Mouse (Mus musculus) heart, embryonic 10.5 days (tissue): Measurements from ENCODE around the gene Sufu. TPM values are rescaled to one million over a fixed set of nuclear protein-coding genes. Genes with fewer than 3 reads are reported as not detected.
A peak's percentile ranks its signal among the peaks of the same experiment; 100 is the strongest.

Source experiments
- DNase-seq: peaks from one replicate; pipeline ENCODE4 v3.0.0-alpha.2; 2017; ENCODE audit warnings: low spot score
- H3K27ac ChIP-seq: fragments of 300-500 bp; sonication (generic); 2 replicates; pipeline ENCODE4 v1.5.1; 2016; ENCODE audit warnings: mild to moderate bottlenecking
- H3K27me3 ChIP-seq: fragments of 300-500 bp; sonication (generic); 2 replicates; pipeline ENCODE4 v1.6.1; 2016; ENCODE audit warnings: mild to moderate bottlenecking; ENCODE audit not compliant: poor library complexity, insufficient read depth, severe bottlenecking
- H3K36me3 ChIP-seq: fragments of 300-500 bp; sonication (generic); 2 replicates; pipeline ENCODE4 v1.6.1; 2016; ENCODE audit warnings: mild to moderate bottlenecking, moderate library complexity
- H3K4me1 ChIP-seq: fragments of 300-500 bp; sonication (generic); 2 replicates; pipeline ENCODE4 v1.6.1; 2016; ENCODE audit warnings: mild to moderate bottlenecking
- H3K4me3 ChIP-seq: fragments of 300-500 bp; sonication (generic); 2 replicates; pipeline ENCODE4 v1.5.1; 2016; ENCODE audit warnings: mild to moderate bottlenecking, moderate library complexity
- H3K9me3 ChIP-seq: fragments of 300-500 bp; sonication (generic); 2 replicates; pipeline ENCODE4 v1.6.1; 2016; ENCODE audit warnings: mild to moderate bottlenecking, moderate library complexity
- WGBS: fragments of 180-500 bp; shearing (Covaris S2); methylation state at CpG from one replicate; pipeline ENCODE4 v1.1.7; 2016; 5-methylcytosine and 5-hydroxymethylcytosine counted together
- polyA plus RNA-seq: library from polyadenylated mRNA; unstranded; fragments of >200 nt; fragmentation: Nextera tagmentation; extraction: Ambion mirVana; gene quantifications from 2 replicates; pipeline ENCODE4 v1.2.1, GENCODE M21; 2016

Gene Sufu
- polyA plus RNA-seq, 1 experiment from 2014 or later = 32.8 TPM

- Histone ChIP-seq H3K27me3 (no peaks in the 10 kb centered on the region), H3K4me1 (peaks cover 74% of the 10 kb centered on the region), H3K9me3 (no peaks in the 10 kb centered on the region), H3K4me3 (no peak overlapping the region), H3K27ac (peak overlapping the region; percentile 9; the same call in 1 of the 2 replicates), H3K36me3 (peaks cover 84% of the 10 kb centered on the region)
- 82% methylated on average over 4 of the region's 4 CpGs for WGBS
- no peak for DNase-seq
Measured at GRCm38 (mm10) chr19:46509736-46510135, 113.0 kb downstream of the Sufu start.

- Histone ChIP-seq H3K27ac (no peak overlapping the region), H3K9me3 (no peaks in the 10 kb centered on the region), H3K4me3 (no peak overlapping the region), H3K27me3 (no peaks in the 10 kb centered on the region), H3K36me3 (peaks cover 88% of the 10 kb centered on the region), H3K4me1 (peaks cover 67% of the 10 kb centered on the region)
- no peak for DNase-seq
- 65% methylated on average over 5 of the region's 5 CpGs for WGBS
Measured at GRCm38 (mm10) chr19:46510401-46510800, 113.7 kb downstream of the Sufu start.

DNA sequence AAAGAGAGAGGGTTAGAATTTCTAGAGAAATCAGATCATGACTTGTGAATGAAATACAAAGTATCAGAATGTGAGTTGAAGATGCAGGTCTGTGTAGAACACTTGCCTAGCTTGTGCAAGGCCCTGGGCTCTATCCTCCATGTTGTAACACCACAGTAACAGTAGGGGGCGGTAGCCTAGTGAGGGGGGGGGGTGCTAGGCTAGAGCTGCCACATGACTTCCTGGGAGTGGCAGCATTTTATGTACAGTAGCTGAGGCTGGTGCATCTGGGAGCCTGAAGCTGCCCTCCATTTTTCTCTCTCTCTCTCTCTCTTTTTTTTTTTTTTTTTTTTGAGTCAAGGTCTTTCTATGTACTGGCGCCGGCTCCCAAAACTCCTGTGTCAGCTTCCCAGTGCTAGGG is 114.1 kb downstream of the Sufu start:
- WGBS = 59% methylated on average over 3 of the region's 3 CpGs
- Histone ChIP-seq H3K36me3 (peaks cover 88% of the 10 kb centered on the region), H3K4me1 (peaks cover 63% of the 10 kb centered on the region), H3K4me3 (no peak overlapping the region), H3K9me3 (no peaks in the 10 kb centered on the region), H3K27me3 (no peaks in the 10 kb centered on the region), H3K27ac (no peak overlapping the region)
- DNase-seq = no peak

- no peaks in the 10 kb centered on the region for H3K27me3 ChIP-seq
- WGBS = 82% methylated on average over 10 of the region's 10 CpGs
- peaks cover 85% of the 10 kb centered on the region for H3K36me3 ChIP-seq
- no peak overlapping the region for H3K27ac ChIP-seq
- DNase-seq = no peak
- H3K4me3 ChIP-seq = no peak overlapping the region
- no peaks in the 10 kb centered on the region for H3K9me3 ChIP-seq
- H3K4me1 ChIP-seq = peaks cover 59% of the 10 kb centered on the region
Measured at GRCm38 (mm10) chr19:46511263-46511662, 114.6 kb downstream of the Sufu start.

- H3K4me1 ChIP-seq = peaks cover 49% of the 10 kb centered on the region
- H3K4me3 ChIP-seq = no peak overlapping the region; the same call in 1 of the 2 replicates
- no peak for DNase-seq
- no peak overlapping the region for H3K27ac ChIP-seq
- H3K9me3 ChIP-seq = no peaks in the 10 kb centered on the region
- H3K27me3 ChIP-seq = no peaks in the 10 kb centered on the region
- 83% methylated on average over 12 of the region's 12 CpGs for WGBS
- peaks cover 57% of the 10 kb centered on the region for H3K36me3 ChIP-seq
Measured at GRCm38 (mm10) chr19:46514387-46514786, 117.7 kb downstream of the Sufu start.

- H3K4me1 ChIP-seq = peaks cover 49% of the 10 kb centered on the region
- DNase-seq = peak; percentile 75
- H3K9me3 ChIP-seq = no peaks in the 10 kb centered on the region
- H3K4me3 ChIP-seq = no peak overlapping the region
- H3K36me3 ChIP-seq = peaks cover 52% of the 10 kb centered on the region
- 89% methylated on average over 24 of the region's 24 CpGs for WGBS
- H3K27me3 ChIP-seq = no peaks in the 10 kb centered on the region
- H3K27ac ChIP-seq = no peak overlapping the region
Measured at GRCm38 (mm10) chr19:46515287-46515821, 118.7 kb downstream of the Sufu start.

DNA sequence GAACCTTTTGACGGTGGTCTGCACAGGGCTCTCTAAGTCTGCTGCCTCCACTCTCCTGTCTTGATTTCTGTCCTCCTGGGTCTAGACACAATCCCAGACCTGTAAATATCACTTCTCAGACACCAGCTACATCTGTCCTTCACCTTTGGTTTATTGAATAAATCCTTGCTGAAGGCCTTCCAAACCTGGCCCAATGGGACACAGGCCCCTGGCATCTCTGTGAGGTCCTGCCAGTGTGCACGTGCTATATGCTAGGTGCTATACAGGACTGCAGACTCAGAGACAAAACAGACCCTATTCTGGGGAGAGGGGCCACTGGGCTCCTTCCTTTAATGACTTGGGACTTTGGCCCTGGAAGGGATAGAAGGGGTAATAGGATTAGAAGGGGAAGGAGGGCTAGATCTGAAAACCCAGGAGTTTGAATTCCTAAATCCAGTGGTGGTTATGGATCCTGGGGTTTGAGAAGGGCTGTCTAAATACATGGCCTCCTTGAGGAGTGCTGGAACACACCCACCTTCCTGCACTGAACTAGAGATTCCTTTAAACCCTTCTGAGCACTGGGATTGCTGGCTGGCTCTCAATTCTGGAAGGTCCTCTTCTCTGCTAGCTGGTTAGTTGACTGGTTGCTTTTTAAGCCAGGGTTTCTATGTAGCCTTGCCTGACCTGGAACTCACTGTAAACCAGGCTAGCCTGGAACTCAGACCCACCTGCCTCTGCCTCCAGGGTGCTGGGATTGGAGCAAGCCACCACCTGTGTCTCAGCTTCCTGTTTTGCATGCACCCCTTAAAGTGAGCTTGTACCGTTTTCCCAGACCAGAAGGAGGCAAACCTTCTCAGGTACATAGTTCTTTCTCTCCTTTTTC is 120.2 kb downstream of the Sufu start:
- 63% methylated on average over 3 of the region's 3 CpGs for WGBS
- Histone ChIP-seq H3K4me1 (peaks cover 52% of the 10 kb centered on the region), H3K27me3 (no peaks in the 10 kb centered on the region), H3K9me3 (no peaks in the 10 kb centered on the region), H3K4me3 (no peak overlapping the region), H3K36me3 (peaks cover 44% of the 10 kb centered on the region), H3K27ac (no peak overlapping the region)
- DNase-seq = no peak

- no peak for DNase-seq
- Histone ChIP-seq H3K36me3 (peaks cover 36% of the 10 kb centered on the region), H3K4me3 (peak overlapping the region; percentile 52), H3K9me3 (no peaks in the 10 kb centered on the region), H3K4me1 (peaks cover 57% of the 10 kb centered on the region), H3K27me3 (no peaks in the 10 kb centered on the region), H3K27ac (peak overlapping the region; percentile 89)
- 25% methylated on average over 14 of the region's 14 CpGs for WGBS
Measured at GRCm38 (mm10) chr19:46517529-46518351, 121.0 kb downstream of the Sufu start.

DNA sequence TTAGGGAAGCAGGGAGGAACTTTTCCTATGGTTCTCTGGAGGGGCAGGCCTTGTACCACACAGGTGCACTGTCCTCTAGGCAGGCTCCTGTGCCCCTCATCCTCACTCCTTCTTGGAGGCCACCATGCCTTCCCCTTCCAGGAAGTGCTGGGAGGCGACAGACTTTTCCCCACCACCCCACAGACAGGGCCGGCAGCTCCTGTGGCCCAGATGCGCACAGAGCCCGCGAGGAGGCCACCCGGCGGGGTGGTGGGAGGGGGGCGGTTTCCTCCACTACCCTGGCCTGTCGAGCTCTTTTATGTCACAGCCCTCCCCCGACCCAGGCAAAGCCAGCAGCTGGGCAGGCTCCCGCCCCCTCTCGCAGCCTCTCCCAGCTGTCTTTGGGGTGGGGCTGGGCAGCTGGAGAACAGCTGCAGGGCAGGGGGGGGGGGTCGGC is 121.7 kb downstream of the Sufu start:
- peak overlapping the region; percentile 89 for H3K27ac ChIP-seq
- H3K9me3 ChIP-seq = no peaks in the 10 kb centered on the region
- H3K36me3 ChIP-seq = peaks cover 30% of the 10 kb centered on the region
- DNase-seq = no peak
- WGBS = 0% methylated on average over 13 of the region's 13 CpGs
- no peaks in the 10 kb centered on the region for H3K27me3 ChIP-seq
- H3K4me3 ChIP-seq = peak overlapping the region; percentile 52
- H3K4me1 ChIP-seq = peaks cover 57% of the 10 kb centered on the region

- Histone ChIP-seq H3K27me3 (no peaks in the 10 kb centered on the region), H3K36me3 (peaks cover 23% of the 10 kb centered on the region), H3K9me3 (no peaks in the 10 kb centered on the region), H3K4me1 (peaks cover 63% of the 10 kb centered on the region), H3K4me3 (peak overlapping the region; percentile 52), H3K27ac (peak overlapping the region; percentile 89; the same call in 1 of the 2 replicates)
- no peak for DNase-seq
- 10% methylated on average over 5 of the region's 5 CpGs for WGBS
Measured at GRCm38 (mm10) chr19:46518828-46519621, 122.3 kb downstream of the Sufu start.

DNA sequence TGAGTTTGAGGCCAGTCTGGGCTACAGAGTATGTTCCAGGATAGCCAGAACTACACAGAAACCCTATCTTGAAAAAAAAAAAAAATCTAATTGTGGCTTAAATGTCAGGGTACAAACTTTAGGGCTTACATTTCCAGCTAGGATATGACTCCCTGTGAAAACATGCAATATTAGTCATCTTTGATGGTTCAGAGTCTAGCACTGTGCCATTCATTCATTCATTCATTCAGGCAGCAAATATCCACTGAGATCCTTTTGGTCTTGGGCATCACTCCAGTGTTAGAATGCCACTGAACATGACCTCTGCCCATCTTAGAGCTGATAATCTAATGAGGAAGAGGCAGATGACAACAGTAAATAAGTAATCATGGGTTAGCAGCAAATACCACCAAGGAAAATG is 125.0 kb downstream of the Sufu start:
- Histone ChIP-seq H3K4me3 (no peak overlapping the region), H3K27ac (peak overlapping the region; percentile 92; the same call in 1 of the 2 replicates)

GRCm38 (mm10) chr19:46522433-46523044 is 125.8 kb downstream of the Sufu start:
- H3K9me3 ChIP-seq = no peaks in the 10 kb centered on the region
- peaks cover 90% of the 10 kb centered on the region for H3K4me1 ChIP-seq
- peak overlapping the region; percentile 27; the same call in 1 of the 2 replicates for H3K4me3 ChIP-seq
- no peaks in the 10 kb centered on the region for H3K36me3 ChIP-seq
- DNase-seq = no peak
- H3K27me3 ChIP-seq = no peaks in the 10 kb centered on the region
- 23% methylated on average over 15 of the region's 15 CpGs for WGBS
- peak overlapping the region; percentile 92 for H3K27ac ChIP-seq

More for the DNA sequence above, 125.0 kb downstream of the Sufu start:
- Histone ChIP-seq H3K36me3 (no peaks in the 10 kb centered on the region), H3K27me3 (no peaks in the 10 kb centered on the region), H3K9me3 (no peaks in the 10 kb centered on the region), H3K4me1 (peaks cover 87% of the 10 kb centered on the region)
- DNase-seq = no peak
